Mouse (Mus musculus): Measurements from ENCODE around the gene Spata2. TPM values are rescaled to one million over a fixed set of nuclear protein-coding genes. Genes with fewer than 3 reads are reported as not detected.

Gene Spata2
- polyA plus RNA-seq, 1 experiment from 2014 or later: 11.5 TPM

DNA sequence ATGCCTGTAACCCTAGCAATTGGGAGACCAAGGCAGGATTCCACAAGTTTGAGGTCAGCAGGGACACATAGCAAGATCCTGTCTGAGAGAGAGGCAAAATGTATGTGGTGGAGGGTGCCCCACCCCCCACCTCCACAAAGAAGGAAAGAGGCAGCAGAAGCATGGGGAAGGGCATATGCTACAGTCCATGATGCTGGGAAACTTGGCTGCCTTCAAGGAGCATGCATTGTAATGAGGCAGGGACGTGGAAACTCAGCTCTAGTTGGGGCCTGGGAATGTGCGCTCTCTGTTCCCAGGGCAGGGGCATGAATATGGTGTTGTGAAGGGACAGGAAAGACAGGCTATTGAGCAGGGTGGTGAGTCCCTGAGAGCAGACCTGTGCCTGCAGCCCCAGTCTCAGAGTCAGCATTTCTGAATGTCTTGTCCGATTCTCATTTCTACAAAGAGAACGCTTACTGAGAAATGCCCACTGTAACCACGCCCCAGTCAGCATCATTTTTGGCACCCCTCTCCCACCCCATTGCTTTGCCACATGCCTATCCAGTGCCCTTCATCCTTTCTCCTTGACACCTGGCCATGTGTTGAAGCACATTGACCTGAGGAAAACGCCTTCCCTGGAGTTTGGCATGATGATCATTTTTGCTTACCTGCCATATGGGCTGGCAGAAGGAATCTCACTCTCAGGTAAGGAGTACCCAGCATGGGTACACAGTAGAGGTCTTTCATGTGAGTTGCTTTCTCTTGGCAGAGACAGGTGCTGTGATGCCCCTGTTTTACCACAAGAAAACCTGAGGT lies 33.4 kb downstream of the Spata2 start:
- Histone ChIP-seq H3K9me3 (ENCODE audit: control insufficient read depth) (no peaks in the 10 kb centered on the region), H3K36me3 (ENCODE audit: control insufficient read depth, insufficient read depth) (peaks cover 56% of the 10 kb centered on the region), H3K27ac (ENCODE audit: low read depth, low read length) (no peak overlapping the region), H3K4me2 (replicated peaks; ENCODE audit: low read depth) (no peak overlapping the region), H3K4me3 (ENCODE audit: low read depth, low read length) (no peak overlapping the region), H3K27me3 (replicated peaks; ENCODE audit: control insufficient read depth, insufficient read depth, low read length) (no peaks in the 10 kb centered on the region), H3K9ac (ENCODE audit: low read depth, low read length) (no peak overlapping the region), H3K4me1 (replicated peaks; ENCODE audit: control insufficient read depth, insufficient read depth, low read length) (no peaks in the 10 kb centered on the region)
- ATAC-seq: no peak
- 92% methylated on average over 6 of the region's 6 CpGs for WGBS
- no peak for TF ChIP-seq CTCF (IDR thresholded peaks at IDR 0.05; ENCODE audit: low read depth)

- Histone ChIP-seq H3K9ac (ENCODE audit: low read depth, low read length) (no peak overlapping the region), H3K27ac (ENCODE audit: low read depth, low read length) (no peak overlapping the region), H3K9me3 (ENCODE audit: control insufficient read depth) (no peaks in the 10 kb centered on the region), H3K4me3 (ENCODE audit: low read depth, low read length) (no peak overlapping the region), H3K27me3 (replicated peaks; ENCODE audit: control insufficient read depth, insufficient read depth, low read length) (no peaks in the 10 kb centered on the region), H3K4me2 (replicated peaks; ENCODE audit: low read depth) (no peak overlapping the region), H3K4me1 (replicated peaks; ENCODE audit: control insufficient read depth, insufficient read depth, low read length) (no peaks in the 10 kb centered on the region), H3K36me3 (ENCODE audit: control insufficient read depth, insufficient read depth) (peaks cover 61% of the 10 kb centered on the region)
- no peak for ATAC-seq
- TF ChIP-seq CTCF (IDR thresholded peaks at IDR 0.05; ENCODE audit: low read depth): no peak
- 91% methylated on average over 3 of the region's 3 CpGs for WGBS
These were observed 34.1 kb downstream of the Spata2 start for GRCm38 (mm10) chr2:167458548-167458947.

DNA sequence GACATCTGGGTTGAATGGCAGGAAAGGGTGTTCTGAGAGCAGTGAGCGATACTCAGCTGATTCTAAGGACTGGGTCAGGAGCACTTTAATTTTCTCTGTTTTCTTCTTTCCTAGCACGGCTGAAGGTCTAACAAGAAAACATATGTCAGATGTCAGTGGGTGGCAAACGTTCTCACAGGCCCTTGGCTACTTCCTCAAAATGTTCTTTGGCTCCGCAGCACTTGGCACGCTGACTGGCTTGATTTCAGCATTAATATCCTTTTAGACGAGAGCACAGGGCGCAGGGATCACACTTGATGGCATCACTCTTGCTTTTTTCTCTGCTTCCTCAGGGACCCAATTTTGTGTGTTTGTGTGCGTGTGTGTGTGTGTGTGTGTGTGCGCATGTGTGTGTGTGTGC lies 35.5 kb downstream of the Spata2 start:
- Histone ChIP-seq H3K27me3 (replicated peaks; ENCODE audit: control insufficient read depth, insufficient read depth, low read length) (no peaks in the 10 kb centered on the region), H3K36me3 (ENCODE audit: control insufficient read depth, insufficient read depth) (peaks cover 70% of the 10 kb centered on the region), H3K4me3 (ENCODE audit: low read depth, low read length) (no peak overlapping the region), H3K27ac (ENCODE audit: low read depth, low read length) (no peak overlapping the region), H3K9me3 (ENCODE audit: control insufficient read depth) (no peaks in the 10 kb centered on the region), H3K9ac (ENCODE audit: low read depth, low read length) (no peak overlapping the region), H3K4me1 (replicated peaks; ENCODE audit: control insufficient read depth, insufficient read depth, low read length) (no peaks in the 10 kb centered on the region), H3K4me2 (replicated peaks; ENCODE audit: low read depth) (no peak overlapping the region)
- ATAC-seq: no peak
- no peak for TF ChIP-seq CTCF (IDR thresholded peaks at IDR 0.05; ENCODE audit: low read depth)
- WGBS: 88% methylated on average over 9 of the region's 9 CpGs

DNA sequence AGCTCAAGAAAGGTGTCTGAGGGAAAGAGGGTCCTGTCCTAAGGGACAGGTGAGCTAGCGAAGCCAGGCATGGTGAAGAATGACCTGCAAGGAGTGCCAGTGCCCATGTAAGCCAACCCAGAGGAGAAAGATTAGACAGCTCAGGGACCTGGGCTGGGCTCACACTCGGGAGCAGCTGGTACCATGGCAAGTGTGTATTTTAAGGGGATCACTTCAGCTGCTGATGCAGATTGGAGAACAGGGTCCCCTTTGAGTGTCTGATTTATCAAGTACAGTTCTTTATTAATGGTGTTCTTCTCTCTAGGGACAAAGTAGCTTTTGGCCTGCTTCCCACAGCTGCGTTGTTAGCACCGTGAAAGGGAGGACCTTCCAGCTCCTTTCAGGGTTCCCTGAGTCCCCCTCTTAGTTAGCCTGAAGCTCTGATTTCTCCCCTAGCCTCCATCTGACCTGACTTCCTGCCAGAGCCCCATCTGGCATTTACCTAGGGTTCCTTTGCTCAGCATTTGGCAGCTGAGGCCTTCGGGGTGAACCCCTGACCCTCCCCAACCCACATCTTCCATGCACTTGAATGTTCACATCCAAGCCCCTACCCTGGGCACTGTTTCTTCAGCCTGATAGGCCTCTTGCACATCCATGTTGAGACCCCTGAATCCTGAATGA lies 36.2 kb downstream of the Spata2 start:
- no peak for ATAC-seq
- TF ChIP-seq CTCF (IDR thresholded peaks at IDR 0.05; ENCODE audit: low read depth): no peak

GRCm38 (mm10) chr2:167453814-167454213 lies 38.9 kb downstream of the Spata2 start:
- no peak for ATAC-seq
- no peak overlapping the region for H3K9ac ChIP-seq (ENCODE audit: low read depth, low read length)
- no peak overlapping the region for H3K27ac ChIP-seq (ENCODE audit: low read depth, low read length)
- no peak overlapping the region for H3K4me3 ChIP-seq (ENCODE audit: low read depth, low read length)
- no peak overlapping the region for H3K4me2 ChIP-seq (replicated peaks; ENCODE audit: low read depth)
- WGBS: 37% methylated on average over 3 of the region's 3 CpGs
- no peaks in the 10 kb centered on the region for H3K4me1 ChIP-seq (replicated peaks; ENCODE audit: control insufficient read depth, insufficient read depth, low read length)
- H3K27me3 ChIP-seq (replicated peaks; ENCODE audit: control insufficient read depth, insufficient read depth, low read length): no peaks in the 10 kb centered on the region
- no peak for TF ChIP-seq CTCF (IDR thresholded peaks at IDR 0.05; ENCODE audit: low read depth)
- H3K9me3 ChIP-seq (ENCODE audit: control insufficient read depth): no peaks in the 10 kb centered on the region
- H3K36me3 ChIP-seq (ENCODE audit: control insufficient read depth, insufficient read depth): peaks cover 76% of the 10 kb centered on the region

More for the DNA sequence above, 36.2 kb downstream of the Spata2 start:
- Histone ChIP-seq H3K9ac (ENCODE audit: low read depth, low read length) (no peak overlapping the region), H3K9me3 (ENCODE audit: control insufficient read depth) (no peaks in the 10 kb centered on the region), H3K36me3 (ENCODE audit: control insufficient read depth, insufficient read depth) (peaks cover 70% of the 10 kb centered on the region), H3K27me3 (replicated peaks; ENCODE audit: control insufficient read depth, insufficient read depth, low read length) (no peaks in the 10 kb centered on the region), H3K4me1 (replicated peaks; ENCODE audit: control insufficient read depth, insufficient read depth, low read length) (no peaks in the 10 kb centered on the region), H3K4me3 (ENCODE audit: low read depth, low read length) (no peak overlapping the region), H3K27ac (ENCODE audit: low read depth, low read length) (no peak overlapping the region), H3K4me2 (replicated peaks; ENCODE audit: low read depth) (no peak overlapping the region)
- 92% methylated on average over 5 of the region's 5 CpGs for WGBS

- peaks cover 63% of the 10 kb centered on the region for H3K36me3 ChIP-seq (ENCODE audit: control insufficient read depth, insufficient read depth)
- ATAC-seq: no peak
- H3K9me3 ChIP-seq (ENCODE audit: control insufficient read depth): no peaks in the 10 kb centered on the region
- 92% methylated on average over 8 of the region's 8 CpGs for WGBS
- no peak overlapping the region for H3K9ac ChIP-seq (ENCODE audit: low read depth, low read length)
- H3K27me3 ChIP-seq (replicated peaks; ENCODE audit: control insufficient read depth, insufficient read depth, low read length): no peaks in the 10 kb centered on the region
- peak; percentile 43 for TF ChIP-seq CTCF (IDR thresholded peaks at IDR 0.05; ENCODE audit: low read depth)
- no peak overlapping the region for H3K4me2 ChIP-seq (replicated peaks; ENCODE audit: low read depth)
- no peak overlapping the region for H3K4me3 ChIP-seq (ENCODE audit: low read depth, low read length)
- H3K27ac ChIP-seq (ENCODE audit: low read depth, low read length): no peak overlapping the region
- no peaks in the 10 kb centered on the region for H3K4me1 ChIP-seq (replicated peaks; ENCODE audit: control insufficient read depth, insufficient read depth, low read length)
These were observed 42.0 kb downstream of the Spata2 start for GRCm38 (mm10) chr2:167450647-167451046.

Measured in intestine, postnatal 0 days (tissue).